Mouse (Mus musculus): ENCODE results near the gene Cyp2t4.

Gene Cyp2t4

DNA sequence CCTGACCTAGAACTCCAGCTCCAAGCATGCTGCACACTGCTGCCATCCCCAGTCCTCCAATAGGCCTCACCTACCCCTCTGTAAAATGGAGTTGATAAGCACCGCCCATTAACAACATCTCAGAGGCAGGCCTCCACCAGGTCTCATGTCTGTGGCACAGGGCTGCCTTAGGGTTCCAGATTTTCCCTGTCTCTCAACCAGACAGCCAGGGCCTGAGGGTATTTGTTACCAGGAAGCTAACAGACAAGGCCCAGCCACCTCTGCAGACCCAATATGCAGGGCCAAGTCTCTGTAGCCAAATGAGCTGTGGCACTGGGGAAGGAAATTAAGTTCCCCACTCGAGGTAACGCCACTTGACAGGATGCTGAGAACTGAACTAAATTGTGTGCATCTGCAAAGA, 7.4 kb downstream of the Cyp2t4 start:
- DNase-seq (ENCODE audit: low read depth, low spot score): no peak

DNA sequence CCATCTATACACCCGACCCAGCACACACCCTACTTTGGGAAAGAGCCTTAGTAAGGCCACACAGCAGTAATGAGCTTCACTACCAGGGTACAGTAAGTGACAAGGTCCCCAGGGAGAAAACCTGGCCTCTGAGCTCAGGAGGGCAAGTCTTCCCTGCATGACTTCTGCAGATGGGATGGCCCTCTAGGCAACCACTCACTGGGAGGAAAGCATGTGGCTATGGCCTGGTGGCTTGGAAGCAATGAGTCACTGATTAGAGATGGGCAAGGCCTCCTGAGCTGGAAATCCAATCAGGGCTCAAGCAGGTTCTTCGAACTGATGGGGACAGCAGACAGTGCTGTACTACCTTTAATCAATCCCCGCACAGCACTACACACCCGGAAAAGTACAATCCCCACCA, 8.2 kb downstream of the Cyp2t4 start:
- DNase-seq (ENCODE audit: low read depth, low spot score): no peak

DNA sequence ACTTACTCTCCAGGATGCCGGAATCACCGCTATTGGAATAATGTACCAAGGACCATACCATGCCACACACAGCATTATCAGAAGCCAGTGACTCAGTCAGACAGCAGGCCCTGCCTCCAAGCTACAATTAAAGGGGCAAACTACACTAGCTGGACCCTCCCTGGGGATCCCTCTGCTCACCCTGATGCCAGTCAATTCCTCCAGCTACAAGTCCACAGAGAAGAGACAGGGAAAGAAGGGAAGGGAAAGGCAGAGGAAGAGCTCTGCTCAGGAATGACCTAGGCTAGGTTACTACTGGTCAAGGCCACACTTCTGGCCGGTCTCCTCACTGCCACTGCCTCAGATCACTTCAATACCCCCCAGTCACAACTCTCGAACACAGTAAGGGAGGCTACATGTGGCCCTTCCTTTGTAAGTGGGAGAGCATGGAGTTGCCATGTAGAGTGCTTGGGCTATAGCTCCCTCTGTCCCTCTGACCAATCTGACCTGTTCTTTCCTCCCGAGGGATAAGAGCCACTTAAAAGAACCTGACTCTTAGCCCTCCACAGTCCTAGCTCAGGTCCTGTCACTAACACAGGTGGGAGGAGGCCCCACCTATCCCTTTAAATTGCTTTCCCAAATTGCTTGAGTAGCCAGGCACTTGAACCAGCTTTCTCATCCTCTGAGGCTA, 9.4 kb downstream of the Cyp2t4 start:
- no peak for DNase-seq (ENCODE audit: low read depth, low spot score)

DNA sequence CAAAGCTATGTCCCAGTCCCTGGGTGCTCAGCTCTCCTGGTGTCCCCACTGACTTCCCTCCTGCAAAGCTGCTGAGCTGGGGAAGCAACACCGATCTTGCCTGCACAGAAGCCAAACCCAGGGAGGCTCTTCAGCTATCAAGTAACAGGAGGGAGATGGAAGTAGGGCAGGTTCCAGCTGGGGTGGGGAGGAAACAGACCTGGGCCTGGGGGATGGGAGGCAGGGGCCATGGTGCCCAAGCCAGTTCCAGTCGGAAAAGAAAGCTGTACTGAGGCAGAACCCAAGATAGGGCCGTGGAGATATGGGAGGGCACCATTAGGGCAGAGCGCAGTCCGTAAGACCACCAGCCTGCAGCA, 9.9 kb downstream of the Cyp2t4 start:
- no peak for DNase-seq (ENCODE audit: low read depth, low spot score)

DNA sequence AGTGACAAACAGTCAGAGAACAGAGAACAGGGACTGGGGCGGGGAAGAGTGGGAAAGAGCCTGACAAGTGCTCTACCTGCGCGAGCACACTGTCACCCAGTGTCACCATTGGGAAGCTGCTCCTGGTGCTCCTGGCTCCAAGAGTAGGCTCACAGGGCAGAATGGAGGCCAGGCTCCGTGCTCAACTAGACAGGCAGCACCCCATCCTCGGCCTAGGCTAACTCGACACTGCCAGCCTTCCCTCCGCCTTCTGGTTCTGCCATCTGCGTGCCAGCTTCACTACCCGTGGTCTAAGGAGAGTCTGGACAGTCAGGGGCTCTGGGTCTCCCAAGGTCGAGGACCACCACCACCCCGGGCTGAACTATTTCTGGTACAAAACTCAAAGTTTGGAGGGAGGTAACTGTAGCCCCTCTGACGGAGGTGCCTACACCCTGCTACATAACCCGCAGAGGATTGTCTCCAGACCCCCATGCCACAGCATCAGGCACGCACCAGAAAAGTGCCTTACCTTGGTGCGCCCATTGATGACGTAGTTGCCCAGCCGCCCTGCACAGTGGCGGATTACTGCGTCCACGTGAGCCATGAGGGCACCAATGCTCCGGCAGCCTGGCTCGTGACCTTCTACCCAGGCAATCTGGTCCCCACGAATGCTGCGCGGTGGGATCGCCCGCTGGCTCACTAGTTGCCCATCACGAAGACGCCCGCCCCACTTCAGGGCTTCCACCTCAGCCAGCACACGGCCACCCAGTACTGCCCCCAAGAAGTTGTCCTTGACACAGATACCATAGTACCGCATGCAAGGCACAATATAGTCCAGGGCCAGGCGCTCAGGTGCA, 10.8 kb downstream of the Cyp2t4 start:
- DNase-seq (ENCODE audit: low read depth, low spot score): no peak

- no peak for DNase-seq (ENCODE audit: low read depth, low spot score)
Observed at GRCm38 (mm10) chr7:27165007-27165655, 11.6 kb downstream of the Cyp2t4 start.

DNA sequence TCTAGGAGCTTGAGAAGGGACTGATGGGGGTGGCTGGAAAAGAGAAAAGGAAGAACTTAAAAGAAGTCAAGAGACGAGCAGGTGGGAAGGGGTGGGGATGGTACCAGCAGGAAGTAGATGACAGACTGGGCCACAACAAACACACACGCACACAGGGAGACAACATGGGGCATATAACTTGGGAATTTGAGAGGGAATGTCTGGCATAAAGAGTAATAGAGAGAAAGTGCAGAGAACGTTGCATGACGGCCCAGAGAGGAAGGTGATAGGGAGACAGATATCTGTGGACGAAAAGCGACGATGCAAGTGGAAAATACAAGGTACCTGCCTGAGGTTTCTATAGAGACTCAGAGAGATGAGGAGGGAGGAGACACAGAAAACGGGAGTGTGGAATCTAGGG, 12.2 kb downstream of the Cyp2t4 start:
- DNase-seq (ENCODE audit: low read depth, low spot score): no peak

DNA sequence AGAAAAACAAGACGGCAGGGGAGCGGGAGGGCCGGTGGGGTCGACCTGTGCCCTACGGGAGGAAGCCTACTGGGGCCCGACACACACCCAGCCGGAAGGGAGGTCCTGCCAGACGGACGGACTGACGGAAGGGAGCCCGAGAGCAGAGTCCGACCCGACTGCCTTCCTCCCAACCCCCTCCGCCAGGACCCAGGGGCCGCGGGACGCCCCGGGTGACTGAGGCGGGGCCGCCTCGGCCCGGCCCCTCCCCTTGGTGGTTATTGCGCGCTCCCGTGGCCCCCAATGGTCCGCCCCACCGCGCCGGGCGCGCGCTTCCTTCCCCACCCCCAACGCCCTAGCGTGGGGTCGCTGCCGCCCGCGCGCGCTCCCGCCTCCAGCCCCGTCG, 12.7 kb downstream of the Cyp2t4 start:
- DNase-seq (ENCODE audit: low read depth, low spot score): peak; percentile 56

- peak; percentile 84 for DNase-seq (ENCODE audit: low read depth, low spot score)
Observed at GRCm38 (mm10) chr7:27166614-27167474, 13.3 kb downstream of the Cyp2t4 start, which contains the start of gene Egln2. Gene Egln2 (minus strand): TSS chr7:27166802.

DNA sequence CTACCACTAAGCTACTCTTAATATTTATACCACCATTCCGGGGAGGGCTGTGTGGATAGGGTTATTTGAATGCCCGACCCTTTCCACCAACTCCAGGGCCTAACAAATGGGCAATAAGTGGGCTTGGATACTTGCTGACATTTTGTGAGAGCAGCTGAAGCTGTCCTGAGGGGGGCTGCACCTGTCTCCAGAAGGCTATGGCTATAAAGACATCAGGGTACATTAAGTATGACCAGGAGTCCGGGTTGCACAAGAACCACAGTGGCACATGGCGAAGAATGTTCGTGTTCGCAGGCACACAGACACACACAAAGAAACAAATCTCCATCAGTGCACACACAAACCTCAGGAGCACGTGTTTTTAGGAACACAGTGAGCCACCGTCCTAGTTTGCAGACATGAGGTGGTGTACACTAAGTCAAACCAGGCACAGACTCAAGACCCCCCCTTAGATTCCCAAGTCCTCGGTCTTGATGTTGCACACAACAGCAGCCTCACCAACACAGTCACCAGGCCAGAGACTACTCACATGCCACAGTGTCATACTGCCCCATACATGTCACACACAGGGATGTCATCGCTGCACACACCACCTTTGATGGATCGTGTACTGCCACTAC, 14.1 kb downstream of the Cyp2t4 start:
- DNase-seq (ENCODE audit: low read depth, low spot score): no peak

GRCm38 (mm10) chr7:27168371-27168770, 14.9 kb downstream of the Cyp2t4 start:
- no peak for DNase-seq (ENCODE audit: low read depth, low spot score)

- DNase-seq (ENCODE audit: low read depth, low spot score): no peak
Observed at GRCm38 (mm10) chr7:27170981-27171380, 17.5 kb downstream of the Cyp2t4 start.

DNA sequence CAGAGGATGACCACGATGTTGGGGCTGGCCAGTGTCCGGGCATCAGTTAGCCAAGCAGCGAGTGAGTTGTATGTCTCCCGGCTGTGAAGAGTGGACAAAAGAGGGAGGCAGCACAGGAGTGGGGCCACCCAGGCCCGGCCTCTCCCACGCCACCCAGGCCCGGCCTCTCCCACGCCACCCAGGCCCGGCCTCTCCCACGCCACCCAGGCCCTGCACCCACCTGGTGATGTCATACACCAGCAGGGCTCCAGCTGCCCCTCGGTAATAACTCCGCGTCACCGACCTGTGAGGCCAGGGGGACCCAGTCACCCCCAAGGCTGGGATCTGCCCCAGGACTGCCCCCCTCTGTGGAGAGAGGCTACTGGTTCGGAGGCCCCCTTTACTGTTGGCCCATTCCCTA, 21.0 kb downstream of the Cyp2t4 start:
- DNase-seq (ENCODE audit: low read depth, low spot score): no peak

DNA sequence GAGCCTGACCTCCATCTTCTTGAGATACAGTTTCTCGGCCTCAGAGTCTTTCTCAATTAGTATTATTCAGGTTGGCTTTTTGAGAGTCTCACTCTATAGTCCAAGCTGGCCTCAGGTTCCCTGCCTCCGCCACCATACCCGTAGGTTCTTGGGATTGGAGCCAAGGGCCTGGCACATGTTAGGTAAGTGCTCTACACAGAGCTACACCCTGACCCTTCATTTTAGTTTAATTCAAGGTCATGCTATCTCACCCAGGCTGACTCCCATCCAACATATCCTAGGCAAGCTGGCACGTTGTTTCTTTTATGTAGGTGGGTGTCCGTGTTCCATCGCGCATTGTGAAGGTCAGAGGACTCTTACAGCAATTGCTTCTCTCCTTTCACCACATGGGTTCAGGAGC, 21.4 kb downstream of the Cyp2t4 start:
- DNase-seq (ENCODE audit: low read depth, low spot score): no peak

DNA sequence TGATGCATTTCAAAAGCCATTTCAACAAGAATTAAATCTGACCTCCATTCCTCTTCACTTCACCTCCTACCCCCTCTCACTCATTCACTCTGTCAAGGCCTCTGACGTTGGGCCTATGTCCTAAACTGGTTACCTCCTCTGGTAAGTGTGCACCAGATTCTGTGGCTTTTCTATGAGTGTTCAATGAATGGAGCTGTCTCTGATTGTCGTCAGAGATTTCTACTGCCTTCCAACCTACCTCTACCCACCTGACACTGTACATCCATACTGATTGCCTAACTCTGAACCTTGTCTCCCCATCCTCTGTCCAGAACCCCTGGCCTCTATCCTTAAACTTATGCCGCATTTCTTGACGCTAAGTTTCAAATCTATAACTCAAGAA, 24.4 kb downstream of the Cyp2t4 start:
- DNase-seq (ENCODE audit: low read depth, low spot score): no peak

GRCm38 (mm10) chr7:27178324-27179216, 25.1 kb downstream of the Cyp2t4 start, which contains the start of gene Rab4b:
Gene Rab4b (minus strand): TSS chr7:27178896.
- DNase-seq (ENCODE audit: low read depth, low spot score): peak; percentile 99

GRCm38 (mm10) chr7:27179217-27179918, 25.9 kb downstream of the Cyp2t4 start:
- no peak for DNase-seq (ENCODE audit: low read depth, low spot score)

- no peak for DNase-seq (ENCODE audit: low read depth, low spot score)
Observed at GRCm38 (mm10) chr7:27180036-27180435, 26.5 kb downstream of the Cyp2t4 start.

DNA sequence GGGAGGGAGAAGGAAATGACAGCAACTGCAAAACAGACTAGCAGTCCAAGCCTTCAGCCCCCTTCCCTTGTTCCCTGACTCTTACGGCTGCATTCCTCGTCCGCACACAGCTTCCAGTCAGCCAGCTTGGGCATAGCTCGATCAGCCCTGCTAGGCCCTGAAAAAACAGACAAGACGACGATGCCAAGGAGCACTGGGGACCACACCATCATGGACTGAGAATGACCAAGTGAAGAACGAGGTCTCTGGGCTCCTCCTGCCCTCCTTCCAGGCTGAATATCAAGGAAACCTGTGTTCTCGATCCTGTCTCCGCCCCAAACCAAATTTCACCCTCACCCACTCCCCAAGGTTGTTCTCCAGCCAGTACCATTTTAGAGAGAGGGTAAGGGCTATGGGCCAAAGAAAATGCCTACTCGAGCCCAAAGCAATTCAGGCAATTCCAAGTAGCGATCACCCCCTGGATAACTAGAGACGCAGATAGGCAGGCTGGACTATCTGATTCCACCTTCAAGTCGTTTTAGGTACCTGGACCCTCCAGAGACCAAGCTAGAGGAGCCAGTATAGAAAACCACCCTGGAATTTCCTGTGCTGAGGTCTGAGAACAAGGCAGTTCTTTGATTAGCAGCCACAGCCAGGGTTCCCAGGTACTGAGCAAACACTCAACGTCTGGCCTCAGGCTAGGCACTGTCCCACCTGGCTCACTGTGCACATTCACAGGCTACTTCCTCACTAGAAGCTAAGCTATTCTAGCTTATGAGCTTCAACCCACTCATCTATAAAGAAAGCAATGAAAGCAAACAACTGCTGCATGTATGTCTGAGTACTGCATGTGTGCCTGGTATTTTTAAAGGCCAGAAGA, 27.6 kb downstream of the Cyp2t4 start, which contains the start of the genes Gm21983 and Mia:
Gene Gm21983, minus strand, starts transcription at position 250 of the 859 bp plus-strand sequence.
Gene Mia, minus strand, starts transcription at position 321 of the 859 bp plus-strand sequence.
- DNase-seq (ENCODE audit: low read depth, low spot score): no peak

Measured in c-Kit-negative CD71-positive TER-119-positive erythroid progenitor cells, embryonic 14.5 days (primary cell).